Mouse (Mus musculus) leukemia stem cell, adult 10-12 weeks (primary cell): ENCODE results near the gene Gm20877. TPM values are rescaled to one million over a fixed set of nuclear protein-coding genes. Genes with fewer than 3 reads are reported as not detected.

Experiments used
- polyA plus RNA-seq: library from polyadenylated mRNA; stranded (reverse); fragments of >175 nt; gene quantifications from 2 replicates; pipeline ENCODE4 v1.2.3, GENCODE M21; 2012; ENCODE audit warnings: low replicate concordance

Gm20877 gene
- polyA plus RNA-seq = not detected in 2 replicates

GRCm38 (mm10) chrY:17093573-17093972, at the start of gene Gm20877:
Gene Gm20877, plus strand, starts transcription at chrY:17093873.

